Mouse (Mus musculus) ovary, adult 18-20 months (tissue): ENCODE data around the gene Cd2ap.
"Not testable (repeated sequence)": the region's sequence is repeated elsewhere in the genome, so short reads cannot be mapped to it uniquely, and the experiment has no call there.

Experiments used
- DNase-seq: peaks from one replicate; pipeline ENCODE4 v3.0.0; 2022; ENCODE audit warnings: low spot score, mixed read lengths

The Cd2ap gene

GRCm38 (mm10) chr17:42876001-42876903 lies at the start of gene Cd2ap:
Gene Cd2ap, minus strand, starts transcription at chr17:42876665.
- peak; percentile 89 for DNase-seq

- DNase-seq: no peak
These were observed 48.3 kb upstream of the Cd2ap start for GRCm38 (mm10) chr17:42924731-42925130.

GRCm38 (mm10) chr17:42918810-42919209 lies 42.3 kb upstream of the Cd2ap start:
- DNase-seq: no peak

- DNase-seq: no peak
These were observed 38.3 kb upstream of the Cd2ap start for GRCm38 (mm10) chr17:42914726-42915125.

GRCm38 (mm10) chr17:42912193-42912592 lies 35.7 kb upstream of the Cd2ap start:
- no peak for DNase-seq

- no peak for DNase-seq
These were observed 34.0 kb upstream of the Cd2ap start for GRCm38 (mm10) chr17:42910476-42910875.

- DNase-seq: no peak
These were observed 32.9 kb upstream of the Cd2ap start for GRCm38 (mm10) chr17:42909376-42909775.

GRCm38 (mm10) chr17:42908744-42909370 lies 32.4 kb upstream of the Cd2ap start:
- DNase-seq: no peak

- no peak for DNase-seq
These were observed 31.7 kb upstream of the Cd2ap start for GRCm38 (mm10) chr17:42908136-42908535.

GRCm38 (mm10) chr17:42906456-42906855 lies 30.0 kb upstream of the Cd2ap start:
- DNase-seq: not testable (repeated sequence)

- no peak for DNase-seq
These were observed 29.5 kb upstream of the Cd2ap start for GRCm38 (mm10) chr17:42905919-42906318.

- no peak for DNase-seq
These were observed 24.3 kb upstream of the Cd2ap start for GRCm38 (mm10) chr17:42900795-42901194.

- no peak for DNase-seq
These were observed 10.8 kb upstream of the Cd2ap start for GRCm38 (mm10) chr17:42887282-42887707.

GRCm38 (mm10) chr17:42885091-42885501 lies 8.6 kb upstream of the Cd2ap start:
- DNase-seq: peak; percentile 35

- no peak for DNase-seq
These were observed 7.9 kb upstream of the Cd2ap start for GRCm38 (mm10) chr17:42884382-42884781.

GRCm38 (mm10) chr17:42883769-42884168 lies 7.3 kb upstream of the Cd2ap start:
- no peak for DNase-seq

- no peak for DNase-seq
These were observed 6.8 kb upstream of the Cd2ap start for GRCm38 (mm10) chr17:42883315-42883714.

- no peak for DNase-seq
These were observed 6.4 kb upstream of the Cd2ap start for GRCm38 (mm10) chr17:42882873-42883272.

- no peak for DNase-seq
These were observed 500 bp upstream of the Cd2ap start for GRCm38 (mm10) chr17:42876904-42877425.

- DNase-seq: no peak
These were observed 879 bp downstream of the Cd2ap start for GRCm38 (mm10) chr17:42875571-42876000.

GRCm38 (mm10) chr17:42875015-42875414 lies 1.4 kb downstream of the Cd2ap start:
- no peak for DNase-seq

- no peak for DNase-seq
These were observed 6.0 kb downstream of the Cd2ap start for GRCm38 (mm10) chr17:42870465-42870864.

- no peak for DNase-seq
These were observed 13.3 kb downstream of the Cd2ap start for GRCm38 (mm10) chr17:42863186-42863585.
